16 mouse cellular contexts compared by ENCODE assay signal in the genomic region with DNA sequence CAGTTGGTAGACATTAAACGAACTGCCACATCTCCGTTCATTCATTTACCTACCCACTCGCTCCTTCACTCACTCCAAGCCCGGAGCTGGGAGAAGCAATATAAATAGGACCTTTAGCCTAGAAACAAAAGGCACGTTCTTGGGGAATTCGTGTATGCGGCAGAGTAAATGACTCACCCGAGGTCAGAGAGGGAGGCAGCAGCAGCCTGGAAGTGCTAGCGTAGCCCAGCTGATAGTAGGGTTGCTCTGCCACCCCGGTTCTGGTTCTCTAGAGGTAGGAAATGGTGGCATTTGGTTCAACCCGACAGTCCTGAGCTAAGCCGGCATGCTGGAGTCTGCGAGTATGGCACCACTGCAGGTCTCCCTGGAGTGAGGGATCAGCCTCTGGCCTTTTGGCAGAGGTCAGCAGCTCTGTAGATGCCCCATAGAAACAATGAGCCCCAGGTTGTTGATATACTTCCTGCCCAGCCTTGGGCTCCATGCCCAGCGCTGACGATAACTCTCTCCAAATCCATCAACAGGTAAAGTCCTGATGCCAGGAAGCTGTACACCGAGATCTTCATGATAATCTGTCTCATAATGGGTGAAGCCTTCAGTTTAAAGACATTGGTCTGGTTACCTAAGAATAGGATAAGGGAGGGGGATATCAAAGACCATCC.
A peak's percentile ranks its signal among the peaks of the same experiment; 100 is the strongest.
DNase-seq lines count a peak whose midpoint lies in the region; ATAC-seq and TF ChIP-seq lines count a peak whose summit lies in the region.
"Had no signal": no experiment of that assay in that cellular context is flagged by ENCODE, and none has a peak within 500 bp of the region (broad histone marks: within the 10 kb centered on the region; RNA-seq: fewer than 3 reads in every experiment).

No protein-coding gene starts in this region.

- H3K9ac ChIP-seq in kidney, embryonic 16.5 days (replicated peaks; ENCODE audit: low read length) = no peak overlapping the region
- no peak overlapping the region for H3K9ac ChIP-seq in forebrain, postnatal 0 days
- H3K9ac ChIP-seq: hindbrain, embryonic 12.5 days; neural tube, embryonic 13.5 days had no signal

- no peaks in the 10 kb centered on the region for H3K27me3 ChIP-seq in kidney, embryonic 16.5 days (ENCODE audit: insufficient read depth, low read length)
- no peaks in the 10 kb centered on the region for H3K27me3 ChIP-seq in forebrain, postnatal 0 days (ENCODE audit: insufficient read depth, low read length)
- H3K27me3 ChIP-seq: neural tube, embryonic 13.5 days had no signal

- H3K4me2 ChIP-seq in kidney, embryonic 16.5 days (replicated peaks; ENCODE audit: low read depth, low read length) = no peak overlapping the region
- H3K4me2 ChIP-seq in forebrain, postnatal 0 days (ENCODE audit: low read depth) = no peak overlapping the region
- H3K4me2 ChIP-seq: hindbrain, embryonic 12.5 days; liver, embryonic 11.5 days; neural tube, embryonic 13.5 days had no signal

- TF ChIP-seq CTCF in forebrain, postnatal 0 days (IDR thresholded peaks at IDR 0.05; ENCODE audit: low read depth) = no peak

- H3K27ac ChIP-seq in kidney, embryonic 16.5 days (ENCODE audit: low read length) = peak overlapping the region; percentile 32; the same call in 1 of the 2 replicates
- H3K27ac ChIP-seq in forebrain, postnatal 0 days (ENCODE audit: low read depth, low read length) = no peak overlapping the region
- H3K27ac ChIP-seq: hindbrain, embryonic 12.5 days; neural tube, embryonic 13.5 days had no signal

- H3K4me3 ChIP-seq in kidney, embryonic 16.5 days (ENCODE audit: low read length) = no peak overlapping the region
- H3K4me3 ChIP-seq in forebrain, postnatal 0 days (ENCODE audit: low read depth, low read length) = no peak overlapping the region
- H3K4me3 ChIP-seq: hindbrain, embryonic 12.5 days; neural tube, embryonic 13.5 days had no signal

- no peaks in the 10 kb centered on the region for H3K9me3 ChIP-seq in kidney, embryonic 16.5 days (ENCODE audit: low read length)
- H3K9me3 ChIP-seq in forebrain, postnatal 0 days (ENCODE audit: low read length) = no peaks in the 10 kb centered on the region
- H3K9me3 ChIP-seq: hindbrain, embryonic 12.5 days; neural tube, embryonic 13.5 days had no signal

- no peaks in the 10 kb centered on the region for H3K36me3 ChIP-seq in kidney, embryonic 16.5 days (ENCODE audit: insufficient read depth, low read length)
- H3K36me3 ChIP-seq in forebrain, postnatal 0 days (ENCODE audit: insufficient read depth) = no peaks in the 10 kb centered on the region
- H3K36me3 ChIP-seq: hindbrain, embryonic 12.5 days; neural tube, embryonic 13.5 days had no signal

- H3K4me1 ChIP-seq in kidney, embryonic 16.5 days (ENCODE audit: insufficient read depth, low read length) = peaks cover 12% of the 10 kb centered on the region; the same call in 1 of the 2 replicates
- no peaks in the 10 kb centered on the region for H3K4me1 ChIP-seq in forebrain, postnatal 0 days (ENCODE audit: insufficient read depth)
- H3K4me1 ChIP-seq: hindbrain, embryonic 12.5 days; neural tube, embryonic 13.5 days had no signal

- peak; percentile 42 to 67 for DNase-seq in adrenal gland, adult (ENCODE audit: inconsistent age in 2 of 2, low spot score in 1 of 2)
- DNase-seq in adrenal gland, adult 18-20 months (ENCODE audit: low spot score in 2 of 2) = no peak
- no peak for DNase-seq in kidney, adult 18-20 months
- peak; percentile 34 for DNase-seq in adrenal gland, postnatal 14 days
- peak; percentile 22 for DNase-seq in naive thymus-derived CD4-positive, alpha-beta T cell, adult 2 months (ENCODE audit: low read depth)
- DNase-seq in forebrain, postnatal 0 days = no peak
- no peak for DNase-seq in frontal cortex, postnatal 36 days (ENCODE audit: low spot score in 2 of 2)
- DNase-seq: cerebellum, adult 18-20 months; gastrocnemius, postnatal 36 days; kidney, postnatal 36 days; retina, postnatal 1 day had no signal

- no peak; the same call in 1 of the 2 replicates for ATAC-seq in kidney, embryonic 16.5 days (ENCODE audit: low FRiP score, low TSS enrichment)
- ATAC-seq in forebrain, postnatal 0 days = no peak
- ATAC-seq: forebrain, embryonic 16.5 days had no signal

- WGBS in kidney, embryonic 16.5 days = 66% methylated on average over 16 of the region's 16 CpGs
- WGBS in forebrain, postnatal 0 days = 76% methylated on average over 16 of the region's 16 CpGs

Comparison
In these comparisons a context has a peak if more than half of its experiments do, and no peak if none do; other contexts are left out.
1. DNase-seq: peak in adrenal gland, adult (2 of 2), adrenal gland, postnatal 14 days (single experiment) and naive thymus-derived CD4-positive, alpha-beta T cell, adult 2 months (single experiment); none in adrenal gland, adult 18-20 months (0 of 2), kidney, adult 18-20 months (single experiment), forebrain, postnatal 0 days (single experiment) and frontal cortex, postnatal 36 days (0 of 2).